Mouse (Mus musculus) embryonic facial prominence, embryonic 12.5 days (tissue): Measurements from ENCODE around the gene Zfp62. TPM values are rescaled to one million over a fixed set of nuclear protein-coding genes. Genes with fewer than 3 reads are reported as not detected.

Source experiments
- ATAC-seq: fragments of 200-750 bp; cut with Nextera tagmentation; 2 replicates; pipeline ENCODE4 v1.8.0; 2017; ENCODE audit not compliant: insufficient number of reproducible peaks, insufficient read depth, low FRiP score, low TSS enrichment
- H3K27ac ChIP-seq: fragments of 300-500 bp; sonication (generic); 2 replicates; pipeline ENCODE4 v1.5.1; 2016; ENCODE audit warnings: mild to moderate bottlenecking
- H3K27me3 ChIP-seq: fragments of 300-500 bp; sonication (generic); 2 replicates; pipeline ENCODE4 v1.6.1; 2016; ENCODE audit warnings: mild to moderate bottlenecking, moderate library complexity
- H3K36me3 ChIP-seq: fragments of 300-500 bp; sonication (generic); 2 replicates; pipeline ENCODE4 v1.6.1; 2016; ENCODE audit warnings: mild to moderate bottlenecking
- H3K4me1 ChIP-seq: fragments of 300-500 bp; sonication (generic); 2 replicates; pipeline ENCODE4 v1.6.1; 2016
- H3K4me2 ChIP-seq: fragments of 300-500 bp; sonication (generic); replicated peaks from 2 replicates; pipeline ENCODE4 v1.6.1; 2016; ENCODE audit warnings: mild to moderate bottlenecking, moderate library complexity
- H3K4me3 ChIP-seq: fragments of 300-500 bp; sonication (generic); 2 replicates; pipeline ENCODE4 v1.5.1; 2016; ENCODE audit warnings: mild to moderate bottlenecking
- H3K9ac ChIP-seq: fragments of 300-500 bp; sonication (generic); 2 replicates; pipeline ENCODE4 v1.6.1; 2016; ENCODE audit warnings: mild to moderate bottlenecking, moderate library complexity
- H3K9me3 ChIP-seq: fragments of 300-500 bp; sonication (generic); 2 replicates; pipeline ENCODE4 v1.6.1; 2016; ENCODE audit warnings: mild to moderate bottlenecking, moderate library complexity
- WGBS: fragments of 180-500 bp; shearing (Covaris S2); methylation state at CpG from one replicate; pipeline ENCODE4 v1.1.7; 2016; 5-methylcytosine and 5-hydroxymethylcytosine counted together
- polyA plus RNA-seq: library from polyadenylated mRNA; unstranded; fragments of >200 nt; fragmentation: Nextera tagmentation; extraction: Ambion mirVana; gene quantifications from 2 replicates; pipeline ENCODE4 v1.2.1, GENCODE M21; 2016

The Zfp62 gene
- polyA plus RNA-seq, 1 experiment from 2014 or later, result 53.9 TPM

DNA sequence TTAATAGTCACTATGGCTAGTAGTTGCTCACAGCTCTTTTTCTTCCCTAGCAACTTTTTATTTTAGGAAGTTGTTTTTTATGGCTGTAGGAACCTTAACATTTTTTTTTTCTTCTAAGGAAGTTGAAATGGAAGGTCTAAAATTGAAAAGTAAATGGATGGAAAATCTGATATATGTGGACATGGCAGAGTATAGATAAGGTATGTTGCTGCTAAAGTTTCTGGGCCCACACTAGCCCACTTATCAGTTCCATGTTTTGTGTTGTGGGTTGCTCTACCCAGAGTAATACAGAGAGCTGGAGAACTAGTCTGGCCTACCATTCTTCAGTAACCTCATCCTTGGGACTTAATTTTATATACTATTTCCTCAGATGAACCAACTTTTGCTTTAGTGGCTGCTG is 9.5 kb downstream of the Zfp62 start:
- Histone ChIP-seq H3K9ac (no peak overlapping the region), H3K36me3 (peaks cover 33% of the 10 kb centered on the region), H3K4me1 (no peaks in the 10 kb centered on the region), H3K27ac (no peak overlapping the region), H3K27me3 (no peaks in the 10 kb centered on the region), H3K9me3 (no peaks in the 10 kb centered on the region), H3K4me2 (no peak overlapping the region), H3K4me3 (no peak overlapping the region)
- no peak for ATAC-seq

DNA sequence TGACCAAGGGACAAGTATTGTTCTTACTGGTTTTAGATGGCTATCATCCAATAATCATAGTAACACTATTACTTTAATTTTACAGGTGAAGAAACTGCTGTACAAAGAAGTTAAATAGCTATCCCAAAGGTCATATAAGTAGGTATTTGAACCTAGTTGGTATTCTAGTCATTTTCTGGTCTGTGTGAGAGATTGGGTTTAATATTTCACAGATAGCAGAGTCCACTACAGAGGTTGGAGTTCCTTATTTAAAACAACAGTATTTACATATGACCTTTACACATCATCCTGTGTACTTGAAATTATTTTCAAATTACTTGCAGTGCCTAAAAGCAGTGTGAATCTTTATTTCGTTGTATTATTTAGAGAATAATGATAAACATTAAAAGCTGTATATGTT is 10.4 kb downstream of the Zfp62 start:
- H3K9me3 ChIP-seq, result no peaks in the 10 kb centered on the region
- 98% methylated on average over 1 of the region's 1 CpGs for WGBS
- peaks cover 34% of the 10 kb centered on the region for H3K36me3 ChIP-seq
- H3K4me3 ChIP-seq, result no peak overlapping the region
- no peak overlapping the region for H3K27ac ChIP-seq
- ATAC-seq, result no peak
- no peak overlapping the region for H3K9ac ChIP-seq
- no peaks in the 10 kb centered on the region for H3K4me1 ChIP-seq
- H3K4me2 ChIP-seq, result no peak overlapping the region
- no peaks in the 10 kb centered on the region for H3K27me3 ChIP-seq

DNA sequence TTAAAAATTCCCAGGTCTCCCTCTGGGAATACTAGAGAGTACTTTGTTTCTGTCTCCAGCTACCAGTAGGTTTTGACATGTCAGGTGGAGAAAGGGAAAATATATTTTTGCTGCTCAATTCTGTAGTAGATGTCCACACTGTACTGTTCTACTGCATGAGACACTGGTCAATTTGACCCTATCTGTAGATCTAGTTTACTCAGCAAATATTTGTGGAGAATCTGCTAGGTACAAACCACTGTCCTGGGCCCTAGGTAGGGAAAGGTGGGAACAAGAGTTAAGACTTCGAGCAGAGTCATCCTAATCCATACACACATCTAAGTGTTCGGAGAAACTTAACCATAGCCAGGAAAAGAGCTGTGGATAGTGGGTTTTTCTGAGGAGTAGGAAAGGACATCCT is 16.2 kb downstream of the Zfp62 start:
- H3K27me3 ChIP-seq, result no peaks in the 10 kb centered on the region
- no peak overlapping the region for H3K4me2 ChIP-seq
- WGBS, result 91% methylated on average over 2 of the region's 2 CpGs
- H3K4me3 ChIP-seq, result no peak overlapping the region
- H3K27ac ChIP-seq, result no peak overlapping the region
- H3K9ac ChIP-seq, result no peak overlapping the region
- no peaks in the 10 kb centered on the region for H3K9me3 ChIP-seq
- H3K36me3 ChIP-seq, result peaks cover 27% of the 10 kb centered on the region
- ATAC-seq, result no peak
- no peaks in the 10 kb centered on the region for H3K4me1 ChIP-seq

DNA sequence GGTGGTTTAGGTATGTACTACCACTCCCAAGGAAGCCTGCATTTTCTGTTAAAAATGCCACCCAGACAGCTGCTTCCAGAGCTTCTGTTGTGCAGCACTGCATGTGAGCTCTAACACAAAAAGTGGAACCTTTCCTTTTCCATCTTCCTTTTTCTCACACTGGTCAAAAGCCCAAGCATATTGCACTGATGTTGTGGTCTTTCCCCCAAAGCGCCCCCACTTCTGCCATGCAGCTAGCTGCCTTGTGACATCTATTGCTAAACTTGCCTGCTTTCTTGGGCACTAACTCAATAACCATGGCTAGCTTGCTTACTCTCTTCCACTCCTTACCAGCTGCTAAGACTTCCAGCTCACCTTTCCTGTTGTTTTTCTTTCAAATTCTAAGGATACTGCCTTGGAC is 21.4 kb downstream of the Zfp62 start:
- H3K4me2 ChIP-seq, result no peak overlapping the region
- ATAC-seq, result no peak

DNA sequence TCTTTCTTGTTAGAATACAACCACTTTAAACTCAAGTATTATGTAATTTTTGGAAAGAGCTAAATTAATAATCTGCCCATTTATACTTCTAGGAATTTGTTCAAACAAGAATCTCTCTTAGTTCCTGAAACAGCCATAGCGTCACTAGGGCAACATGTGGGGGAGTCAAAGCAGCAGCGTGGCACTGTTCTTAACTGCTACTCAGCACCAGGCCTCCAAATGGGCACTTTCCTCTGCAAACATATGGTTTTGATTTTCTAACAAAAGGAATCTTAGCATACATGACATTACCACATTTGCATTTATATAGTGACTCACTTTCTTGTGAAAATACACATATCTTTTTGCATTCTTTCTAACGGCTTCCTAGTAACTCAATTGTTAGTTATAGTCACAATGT is 29.7 kb downstream of the Zfp62 start:
- no peak for ATAC-seq
- no peaks in the 10 kb centered on the region for H3K4me1 ChIP-seq
- H3K9ac ChIP-seq, result no peak overlapping the region
- H3K9me3 ChIP-seq, result no peaks in the 10 kb centered on the region
- H3K4me2 ChIP-seq, result no peak overlapping the region
- no peak overlapping the region for H3K4me3 ChIP-seq
- H3K27ac ChIP-seq, result no peak overlapping the region
- 51% methylated on average over 3 of the region's 3 CpGs for WGBS
- H3K36me3 ChIP-seq, result no peaks in the 10 kb centered on the region
- no peaks in the 10 kb centered on the region for H3K27me3 ChIP-seq

More for the DNA sequence above, 21.4 kb downstream of the Zfp62 start:
- 64% methylated on average over 1 of the region's 1 CpGs for WGBS
- Histone ChIP-seq H3K4me1 (no peaks in the 10 kb centered on the region), H3K9ac (no peak overlapping the region), H3K27ac (no peak overlapping the region), H3K36me3 (no peaks in the 10 kb centered on the region), H3K27me3 (no peaks in the 10 kb centered on the region), H3K4me3 (no peak overlapping the region), H3K9me3 (no peaks in the 10 kb centered on the region)

DNA sequence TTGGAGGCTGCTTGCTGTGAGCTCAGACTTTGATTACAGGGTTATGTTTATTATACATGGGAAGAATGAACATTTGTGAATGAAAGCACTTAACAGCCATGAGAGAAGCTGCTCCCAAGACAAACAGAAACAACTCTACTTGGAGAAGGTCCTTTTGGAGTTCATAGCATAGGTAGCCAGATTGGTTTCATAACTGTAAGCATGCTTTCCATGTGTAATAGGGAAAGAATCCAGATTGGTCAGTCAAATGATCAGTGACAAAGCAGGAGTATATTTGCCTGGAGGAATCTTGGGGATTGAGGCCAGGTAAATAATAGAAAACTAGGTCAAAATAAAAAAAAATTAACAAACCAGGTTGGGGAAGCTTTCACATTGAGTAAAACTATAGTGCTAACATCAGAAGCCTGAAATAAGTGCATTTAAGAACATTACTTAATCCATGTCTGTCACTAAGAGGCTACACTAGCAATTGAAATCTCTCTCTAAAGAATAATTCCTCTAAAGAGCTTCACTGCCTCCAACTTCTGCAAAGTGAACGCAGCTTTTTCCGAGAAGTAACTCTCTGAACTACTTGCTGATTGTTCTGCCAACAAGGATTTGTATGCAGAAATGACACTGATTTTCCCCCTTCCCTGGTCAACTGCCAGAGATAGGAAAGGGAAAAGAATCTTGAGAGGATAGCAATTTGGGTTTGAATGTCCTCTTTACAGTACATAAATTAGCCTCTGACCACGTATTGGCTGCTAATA is 32.5 kb downstream of the Zfp62 start:
- Histone ChIP-seq H3K27me3 (no peaks in the 10 kb centered on the region), H3K9me3 (no peaks in the 10 kb centered on the region), H3K4me2 (no peak overlapping the region), H3K27ac (no peak overlapping the region), H3K4me1 (no peaks in the 10 kb centered on the region), H3K36me3 (no peaks in the 10 kb centered on the region), H3K4me3 (no peak overlapping the region), H3K9ac (no peak overlapping the region)
- ATAC-seq, result no peak
- WGBS, result 74% methylated on average over 3 of the region's 3 CpGs

DNA sequence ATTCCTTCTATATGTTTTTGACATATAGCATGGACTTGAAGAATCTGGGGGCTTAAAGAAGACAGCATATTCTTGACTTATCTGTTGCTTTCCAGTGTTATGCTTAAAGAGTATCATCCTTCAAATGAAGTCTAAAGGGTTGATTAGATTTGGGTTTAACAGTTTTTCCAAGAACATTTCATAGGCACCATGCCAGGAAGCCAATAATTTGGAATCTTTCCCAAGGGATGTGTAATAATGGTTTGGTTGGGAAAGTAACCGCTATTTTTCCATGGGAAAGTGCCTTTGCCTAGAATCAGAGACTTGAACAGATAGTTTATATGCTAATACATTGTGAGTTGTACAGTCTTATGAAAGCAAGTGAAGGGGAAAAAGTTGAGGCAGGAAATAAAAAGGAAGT is 33.8 kb downstream of the Zfp62 start:
- 76% methylated on average over 1 of the region's 1 CpGs for WGBS
- no peak overlapping the region for H3K4me3 ChIP-seq
- H3K9me3 ChIP-seq, result no peaks in the 10 kb centered on the region
- H3K9ac ChIP-seq, result no peak overlapping the region
- H3K4me2 ChIP-seq, result no peak overlapping the region
- H3K27me3 ChIP-seq, result no peaks in the 10 kb centered on the region
- ATAC-seq, result no peak
- H3K27ac ChIP-seq, result no peak overlapping the region
- H3K4me1 ChIP-seq, result no peaks in the 10 kb centered on the region
- no peaks in the 10 kb centered on the region for H3K36me3 ChIP-seq

DNA sequence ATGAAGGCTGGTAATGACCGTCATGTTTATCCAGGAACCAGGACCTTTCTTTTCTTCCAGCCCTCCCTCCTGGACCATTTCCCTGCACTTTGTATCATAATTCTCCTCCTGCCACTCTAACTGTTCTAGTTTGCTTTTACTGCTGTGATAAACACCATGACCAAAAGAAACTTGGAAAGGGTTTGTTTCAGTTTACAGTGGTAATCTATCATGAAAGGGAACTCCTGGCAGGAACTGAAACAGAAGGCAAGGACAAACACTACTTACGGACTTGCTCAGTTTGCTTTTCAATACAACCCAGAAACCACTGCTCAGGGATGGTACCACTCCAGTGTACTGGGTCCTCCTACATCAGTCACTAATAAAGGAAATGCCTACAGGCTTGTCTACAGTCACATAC is 34.4 kb downstream of the Zfp62 start:
- H3K27me3 ChIP-seq, result no peaks in the 10 kb centered on the region
- H3K9me3 ChIP-seq, result no peaks in the 10 kb centered on the region
- H3K4me3 ChIP-seq, result no peak overlapping the region
- no peak overlapping the region for H3K9ac ChIP-seq
- no peaks in the 10 kb centered on the region for H3K36me3 ChIP-seq
- no peak for ATAC-seq
- WGBS, result 81% methylated on average over 2 of the region's 2 CpGs
- no peaks in the 10 kb centered on the region for H3K4me1 ChIP-seq
- H3K27ac ChIP-seq, result no peak overlapping the region
- no peak overlapping the region for H3K4me2 ChIP-seq

DNA sequence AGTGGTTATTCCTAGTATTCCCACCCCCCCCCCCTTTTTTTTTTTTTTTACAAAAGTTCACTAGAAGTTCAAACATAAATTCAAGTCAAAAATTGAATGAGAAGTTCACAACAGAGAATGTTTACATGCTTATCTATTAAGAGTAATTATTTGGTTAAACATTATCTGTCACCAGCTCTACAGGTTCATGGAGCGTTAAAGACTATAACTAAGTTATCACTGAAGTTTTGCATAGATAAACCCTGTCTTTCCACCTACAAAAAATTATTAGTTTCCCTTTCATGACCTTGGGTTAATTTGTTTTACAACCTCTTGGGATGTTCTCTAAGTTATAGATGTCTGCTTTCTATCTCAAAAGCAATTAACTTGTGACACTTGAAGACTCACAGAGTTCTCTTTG is 37.2 kb downstream of the Zfp62 start:
- Histone ChIP-seq H3K36me3 (no peaks in the 10 kb centered on the region), H3K4me2 (no peak overlapping the region), H3K27me3 (no peaks in the 10 kb centered on the region), H3K9ac (no peak overlapping the region), H3K4me1 (peaks cover 12% of the 10 kb centered on the region), H3K27ac (no peak overlapping the region), H3K9me3 (no peaks in the 10 kb centered on the region), H3K4me3 (no peak overlapping the region)
- ATAC-seq, result no peak
- WGBS, result 91% methylated on average over 1 of the region's 1 CpGs

DNA sequence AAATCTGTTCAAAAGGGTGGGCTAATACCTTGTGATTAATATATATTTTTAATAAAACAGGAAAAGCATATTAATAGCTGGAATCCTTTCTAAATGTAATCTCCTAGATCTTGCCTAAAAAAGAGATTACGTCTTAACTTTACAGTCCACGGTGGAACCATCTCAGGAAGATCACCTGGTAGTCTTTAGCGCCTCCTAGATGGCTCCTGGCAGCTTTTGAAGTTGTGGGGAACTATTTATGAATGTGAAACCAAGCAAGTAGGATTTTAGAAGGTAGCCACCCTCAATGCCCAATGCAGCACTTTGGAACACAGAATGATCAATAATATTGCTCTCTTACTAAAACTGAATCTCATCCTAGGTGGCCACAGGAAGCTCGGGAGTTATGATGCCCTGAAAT is 37.8 kb downstream of the Zfp62 start:
- ATAC-seq, result no peak
- no peak overlapping the region for H3K4me2 ChIP-seq
- H3K27ac ChIP-seq, result no peak overlapping the region
- H3K4me1 ChIP-seq, result peaks cover 17% of the 10 kb centered on the region
- 83% methylated on average over 4 of the region's 4 CpGs for WGBS
- no peak overlapping the region for H3K9ac ChIP-seq
- H3K9me3 ChIP-seq, result no peaks in the 10 kb centered on the region
- H3K4me3 ChIP-seq, result no peak overlapping the region
- no peaks in the 10 kb centered on the region for H3K27me3 ChIP-seq
- no peaks in the 10 kb centered on the region for H3K36me3 ChIP-seq

DNA sequence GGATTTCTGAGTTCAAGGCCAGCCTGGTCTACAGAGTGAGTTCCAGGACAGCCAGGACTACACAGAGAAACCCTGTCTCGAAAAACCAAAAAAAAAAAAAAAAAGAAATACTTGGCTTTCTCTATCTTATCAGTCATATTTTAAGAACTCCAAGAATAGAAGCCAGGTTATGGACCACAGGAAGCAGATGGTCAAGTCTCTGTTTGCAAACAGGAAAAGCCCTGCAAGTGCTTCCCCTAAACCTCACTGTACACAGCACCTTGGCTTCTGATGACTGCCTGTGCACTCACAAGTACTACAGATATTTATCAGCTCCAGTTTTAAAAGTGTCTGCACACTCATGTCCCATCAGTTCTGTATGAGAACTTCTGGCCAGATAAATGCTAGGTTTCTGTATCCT is 38.4 kb downstream of the Zfp62 start:
- 89% methylated on average over 1 of the region's 1 CpGs for WGBS

DNA sequence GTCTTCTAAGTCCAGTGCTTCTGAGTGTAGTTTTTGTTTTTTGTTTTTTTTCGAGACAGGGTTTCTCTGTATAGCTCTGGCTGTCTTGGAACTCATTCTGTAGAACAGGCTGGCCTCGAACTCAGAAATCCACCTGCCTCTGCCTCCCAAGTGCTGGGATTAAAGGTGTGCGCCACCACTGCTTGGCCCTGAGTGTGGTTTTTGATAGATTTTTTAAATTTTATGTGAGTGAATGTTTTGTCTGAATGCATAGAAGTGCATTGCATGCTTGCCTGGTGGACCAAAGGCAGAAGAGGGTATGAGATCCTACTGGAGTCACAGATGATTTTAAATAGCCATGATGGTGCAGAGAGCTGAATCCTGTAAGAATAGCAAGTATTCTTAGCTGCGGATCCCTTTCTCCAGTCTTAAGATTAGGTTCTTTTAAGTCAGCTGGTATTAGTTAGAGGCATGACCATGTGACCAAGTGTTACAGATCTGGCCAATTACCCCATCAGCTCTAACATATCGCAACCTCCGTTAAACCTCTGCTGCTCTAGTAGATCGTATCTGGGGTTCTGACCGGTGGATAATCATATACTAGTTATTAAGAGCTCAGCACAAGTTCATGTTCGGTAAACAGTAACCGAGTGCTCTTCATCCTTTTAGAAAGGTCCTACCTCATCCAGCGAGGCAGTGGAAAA is 40.0 kb downstream of the Zfp62 start:
- Histone ChIP-seq H3K4me3 (peak overlapping the region; percentile 43), H3K4me2 (peak overlapping the region; percentile 61), H3K4me1 (peaks cover 24% of the 10 kb centered on the region), H3K27ac (peak overlapping the region; percentile 93), H3K36me3 (no peaks in the 10 kb centered on the region), H3K9me3 (no peaks in the 10 kb centered on the region), H3K27me3 (no peaks in the 10 kb centered on the region), H3K9ac (peak overlapping the region; percentile 47)
- 19% methylated on average over 11 of the region's 11 CpGs for WGBS
- 0 out of 2 replicates have a peak, but pooled peaks have one; percentile 4 for ATAC-seq

More for the DNA sequence above, 38.4 kb downstream of the Zfp62 start:
- Histone ChIP-seq H3K4me3 (no peak overlapping the region), H3K9me3 (no peaks in the 10 kb centered on the region), H3K4me2 (no peak overlapping the region), H3K9ac (no peak overlapping the region), H3K27me3 (no peaks in the 10 kb centered on the region), H3K36me3 (no peaks in the 10 kb centered on the region), H3K27ac (no peak overlapping the region), H3K4me1 (peaks cover 18% of the 10 kb centered on the region)
- ATAC-seq, result no peak
